Mouse (Mus musculus): Measurements from ENCODE around the gene Tcf25. TPM values are rescaled to one million over a fixed set of nuclear protein-coding genes. Genes with fewer than 3 reads are reported as not detected.

Tcf25 gene
- 310 TPM for polyA plus RNA-seq (2017; shearing (Covaris generic))

DNA sequence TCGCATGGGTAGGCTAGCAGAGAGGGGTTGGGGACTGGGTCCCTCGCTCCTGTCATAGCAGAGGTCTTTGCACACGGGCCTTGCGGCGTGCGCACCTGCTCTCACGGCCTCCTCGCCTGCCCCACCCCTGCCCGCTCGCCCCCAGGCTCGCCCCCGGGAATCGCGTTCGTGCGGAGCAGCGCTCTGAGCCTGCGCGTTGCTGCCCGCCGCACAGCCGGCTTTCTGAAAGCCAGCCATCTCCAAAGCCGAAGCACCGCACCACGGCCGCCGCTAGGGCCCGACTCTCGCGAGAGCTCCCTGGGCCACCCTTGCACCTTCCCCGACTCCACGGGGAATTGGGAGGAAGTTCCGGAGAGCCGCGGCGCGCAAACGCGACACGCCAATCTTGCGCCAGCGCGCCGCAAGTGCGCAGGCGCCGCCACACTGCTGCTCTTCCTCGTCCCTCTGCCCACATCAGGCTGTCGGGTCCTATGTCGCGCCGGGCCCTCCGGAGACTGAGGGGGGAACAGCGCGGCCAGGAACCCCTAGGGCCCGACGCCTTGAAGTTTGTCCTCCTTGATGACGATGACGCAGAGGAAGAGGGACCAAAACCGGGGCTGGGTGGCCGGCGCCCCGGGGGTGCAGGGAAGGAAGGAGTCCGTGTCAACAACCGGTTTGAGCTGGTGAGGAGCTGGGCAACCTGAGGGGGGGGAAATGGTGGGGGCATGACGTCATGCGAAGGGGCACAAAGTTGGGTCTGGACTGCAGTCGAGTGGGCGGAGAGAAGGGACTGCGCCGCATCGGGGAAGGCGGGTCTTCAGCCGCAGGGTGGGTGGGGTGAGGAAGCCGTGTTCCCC lies at the start of gene Tcf25:
Tcf25 (plus strand) TSS at position 351 of the 836 bp plus-strand sequence.

DNA sequence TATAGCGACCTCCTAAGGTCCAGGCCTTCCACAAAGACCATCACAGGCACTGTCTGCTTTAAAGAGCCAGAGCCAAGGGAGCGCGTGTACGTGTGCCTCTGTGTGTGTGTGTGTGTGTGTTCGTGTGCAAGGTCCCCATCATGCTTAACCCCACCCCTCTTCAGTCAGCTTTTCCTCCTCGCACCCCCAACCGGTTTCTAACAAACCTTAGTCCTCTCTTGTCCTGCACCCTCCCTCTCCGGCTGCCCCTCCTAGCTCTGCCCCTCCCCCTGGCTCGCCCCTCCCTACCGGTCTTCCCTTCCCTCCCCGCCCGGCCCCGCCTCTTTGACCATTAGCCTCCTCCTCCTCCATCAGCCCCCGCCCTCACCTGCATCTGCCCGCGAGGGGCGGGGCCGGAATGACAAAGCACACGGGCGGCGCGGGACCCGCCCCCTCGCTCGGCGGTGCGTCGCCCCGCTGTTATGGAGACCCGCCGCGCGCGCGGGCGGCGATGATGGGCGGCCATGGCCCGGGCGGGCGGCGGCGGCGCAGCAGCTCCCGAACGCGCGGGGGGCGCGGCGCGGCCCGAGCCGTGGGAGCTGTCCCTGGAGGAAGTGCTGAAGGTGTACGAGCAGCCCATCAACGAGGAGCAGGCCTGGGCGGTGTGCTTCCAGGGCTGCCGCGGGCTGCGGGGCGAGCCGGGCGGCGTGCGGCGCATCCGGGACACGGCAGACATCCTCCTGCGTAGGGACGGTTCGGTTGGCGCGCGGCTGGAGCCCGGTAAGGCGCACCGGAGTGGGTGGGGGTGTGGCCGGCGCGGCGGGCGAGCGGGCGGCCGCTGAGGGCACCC lies 41.1 kb upstream of the Tcf25 start, which contains the start of gene Spire2:
Spire2 (plus strand) TSS at position 452 of the 829 bp plus-strand sequence.

DNA sequence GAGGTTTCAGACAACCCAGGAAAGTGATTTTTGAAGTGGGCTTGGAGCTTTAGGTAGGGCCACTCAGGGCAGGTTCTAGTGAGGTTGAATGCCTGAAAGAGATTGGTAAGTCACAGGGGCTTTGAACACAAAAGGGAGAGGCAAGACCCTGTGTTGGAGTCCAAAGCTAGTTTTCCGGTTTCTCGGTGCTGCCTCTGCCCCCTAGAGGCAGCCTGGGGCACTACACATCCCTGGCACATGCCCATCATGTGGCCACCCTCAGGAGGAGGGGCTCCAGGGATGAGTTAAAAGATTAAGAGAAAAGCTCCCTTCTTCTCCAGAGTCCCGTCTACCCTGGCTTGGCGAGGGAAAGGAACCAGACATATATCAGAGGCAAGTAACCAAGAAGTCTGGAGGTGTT lies 33.2 kb downstream of the Tcf25 start, which contains the start of gene Mc1r:
Mc1r (plus strand) TSS at position 322 of the 400 bp plus-strand sequence.

DNA sequence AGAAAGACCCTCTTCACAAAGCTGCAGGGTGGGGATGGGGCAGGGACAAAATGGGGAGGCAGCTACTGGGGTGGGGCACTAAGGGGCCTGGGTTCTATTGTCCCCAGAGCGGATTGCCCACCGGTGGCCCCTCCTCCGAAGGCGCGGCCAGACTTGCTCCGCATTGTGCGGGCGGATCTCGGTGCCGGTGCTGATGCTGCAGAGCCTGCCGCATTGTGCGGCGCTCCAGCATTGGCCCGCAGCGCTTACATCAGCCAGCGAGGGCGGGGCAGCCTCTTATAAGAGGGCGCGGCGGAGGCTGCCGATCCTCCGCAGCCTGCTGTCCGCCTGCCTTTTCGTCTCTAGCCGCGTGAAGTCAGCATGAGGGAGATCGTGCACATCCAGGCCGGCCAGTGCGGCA lies 37.7 kb downstream of the Tcf25 start, which contains the start of gene Tubb3:
Tubb3 (plus strand) TSS at position 179 of the 400 bp plus-strand sequence.

DNA sequence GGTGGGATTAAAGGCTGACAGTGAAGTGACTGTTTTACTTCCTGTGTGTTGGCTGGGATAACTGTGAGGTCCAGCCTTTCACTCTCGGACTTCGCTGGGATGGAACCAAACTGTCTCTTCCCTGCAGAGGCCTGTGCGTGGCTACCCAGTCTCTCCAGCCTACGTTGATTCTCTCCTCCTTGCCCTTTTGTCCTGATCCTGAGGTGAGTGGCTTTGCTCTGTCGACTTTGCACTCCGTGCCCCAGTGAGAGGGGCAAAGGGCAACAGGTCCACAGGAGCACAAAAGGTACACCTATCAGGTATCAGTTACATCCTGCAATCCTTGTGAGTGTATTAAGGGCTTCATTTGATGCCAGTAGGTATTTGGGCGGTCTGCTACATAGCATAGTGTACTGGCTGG lies 49.9 kb downstream of the Tcf25 start, which contains the start of gene Def8:
Def8 (plus strand) TSS at position 87 of the 400 bp plus-strand sequence.

Other genes with a start within 250 kb of the Tcf25 start
- gene Sult5a1, start 215.4 kb upstream of the Tcf25 start, polyA plus RNA-seq (2017; shearing (Covaris generic)) = not detected
- not detected for gene Dpep1, start 187.5 kb upstream of the Tcf25 start, polyA plus RNA-seq (2017; shearing (Covaris generic))
- gene Chmp1a, start 161.0 kb upstream of the Tcf25 start, polyA plus RNA-seq (2017; shearing (Covaris generic)) = 227 TPM
- not detected for gene Spata33, start 160.9 kb upstream of the Tcf25 start, polyA plus RNA-seq (2017; shearing (Covaris generic))
- 26.8 TPM for gene Cdk10, start 148.9 kb upstream of the Tcf25 start, polyA plus RNA-seq (2017; shearing (Covaris generic))
- 9.1 TPM for gene Spata2l, start 137.5 kb upstream of the Tcf25 start, polyA plus RNA-seq (2017; shearing (Covaris generic))
- 23.2 TPM for gene Zfp276, start 119.6 kb upstream of the Tcf25 start, polyA plus RNA-seq (2017; shearing (Covaris generic))
- gene Vps9d1, start 119.4 kb upstream of the Tcf25 start, polyA plus RNA-seq (2017; shearing (Covaris generic)) = 19.5 TPM
- 13.2 TPM for gene Fanca, start 55.2 kb upstream of the Tcf25 start, polyA plus RNA-seq (2017; shearing (Covaris generic))
- not detected for gene Spire2, start 41.0 kb upstream of the Tcf25 start, polyA plus RNA-seq (2017; shearing (Covaris generic))
- 0.10 TPM for gene Mc1r, start 33.4 kb downstream of the Tcf25 start, polyA plus RNA-seq (2017; shearing (Covaris generic))
- 0.57 TPM for gene Tubb3, start 37.7 kb downstream of the Tcf25 start, polyA plus RNA-seq (2017; shearing (Covaris generic))
- gene Def8, start 49.8 kb downstream of the Tcf25 start, polyA plus RNA-seq (2017; shearing (Covaris generic)) = 15.6 TPM
- gene Afg3l1, start 104.2 kb downstream of the Tcf25 start, polyA plus RNA-seq (2017; shearing (Covaris generic)) = 71.5 TPM
- gene Dbndd1, start 141.7 kb downstream of the Tcf25 start, polyA plus RNA-seq (2017; shearing (Covaris generic)) = 0.64 TPM
- 11.0 TPM for gene Gas8, start 145.1 kb downstream of the Tcf25 start, polyA plus RNA-seq (2017; shearing (Covaris generic))

All from activated CD4-positive, CD25-positive, alpha-beta regulatory T cell, adult 9 weeks (primary cell).